Mouse (Mus musculus): ENCODE measurements around the gene Dnase1. TPM values are rescaled to one million over a fixed set of nuclear protein-coding genes. Genes with fewer than 3 reads are reported as not detected.
A peak's percentile ranks its signal among the peaks of the same experiment; 100 is the strongest.
"Not testable (repeated sequence)": the region's sequence is repeated elsewhere in the genome, so short reads cannot be mapped to it uniquely, and the experiment has no call there.

The Dnase1 gene
- total RNA-seq, 2 experiments from 2014 or later = not detected

DNA sequence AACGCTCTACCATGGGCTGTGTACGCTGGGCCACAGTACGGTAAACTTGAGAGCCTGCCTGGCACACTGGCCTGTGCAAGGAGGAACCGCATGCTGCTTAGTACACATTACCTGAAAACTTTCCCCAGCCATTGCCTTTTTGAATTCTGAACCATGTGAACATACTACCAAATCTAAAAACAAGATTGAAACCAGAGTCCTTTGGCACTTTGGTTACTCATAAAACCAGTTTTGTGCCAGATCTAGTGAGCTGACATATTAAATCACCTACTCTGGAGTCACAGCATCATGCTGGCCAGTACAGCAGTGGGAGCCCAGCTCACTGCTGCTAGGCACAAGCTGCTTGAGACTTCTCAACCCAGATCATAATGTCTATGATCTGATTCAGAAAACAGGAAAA lies 4.9 kb downstream of the Dnase1 start:
- no peak for DNase-seq
- intact Hi-C loops (cut with DNase I) = no loop called here

DNA sequence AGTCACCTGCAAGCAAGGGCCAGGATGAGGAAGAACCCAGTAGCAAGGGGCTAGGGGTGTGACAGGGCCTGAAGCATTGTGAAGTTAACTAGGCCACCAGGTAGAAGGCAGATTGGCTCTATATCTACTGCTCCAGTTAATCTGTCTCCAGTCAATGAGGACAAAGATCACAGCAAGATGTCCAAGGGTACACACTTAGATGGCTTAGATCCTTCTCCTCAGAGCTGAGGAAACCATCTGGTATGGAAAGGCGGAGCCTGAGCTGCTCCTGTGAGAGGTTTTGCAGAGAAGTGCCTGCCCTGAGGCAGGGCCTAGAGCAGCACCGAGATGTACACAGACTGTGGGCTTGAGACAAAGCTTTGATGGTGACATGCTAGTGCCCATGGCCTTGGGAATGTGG lies 7.4 kb downstream of the Dnase1 start:
- intact Hi-C loops (cut with DNase I) = no loop called here
- no peak for DNase-seq

DNA sequence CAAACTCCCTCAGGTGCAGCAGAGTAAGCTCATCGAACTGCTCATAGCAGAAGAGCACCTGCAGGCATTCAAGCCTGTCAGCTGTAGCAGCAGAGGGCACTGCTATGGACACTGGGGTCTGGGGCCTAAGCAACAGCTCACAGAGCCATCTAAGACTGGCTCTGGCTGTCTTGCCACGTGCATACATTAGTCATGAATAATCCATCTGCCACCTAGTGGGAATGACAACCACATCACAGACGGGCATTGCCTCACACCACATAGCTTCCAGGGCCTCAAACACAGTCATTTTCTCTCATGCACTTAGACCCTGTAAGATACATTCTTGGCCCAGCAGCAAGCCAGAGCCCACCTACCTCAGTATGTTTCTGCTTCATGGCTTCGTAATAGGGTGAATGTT lies 8.8 kb downstream of the Dnase1 start:
- DNase-seq = no peak
- intact Hi-C loops (cut with DNase I) = loop anchor here (5.0 kb wide), 1 partner anchor 203 kb away; no protein-coding TSS in a partner anchor

DNA sequence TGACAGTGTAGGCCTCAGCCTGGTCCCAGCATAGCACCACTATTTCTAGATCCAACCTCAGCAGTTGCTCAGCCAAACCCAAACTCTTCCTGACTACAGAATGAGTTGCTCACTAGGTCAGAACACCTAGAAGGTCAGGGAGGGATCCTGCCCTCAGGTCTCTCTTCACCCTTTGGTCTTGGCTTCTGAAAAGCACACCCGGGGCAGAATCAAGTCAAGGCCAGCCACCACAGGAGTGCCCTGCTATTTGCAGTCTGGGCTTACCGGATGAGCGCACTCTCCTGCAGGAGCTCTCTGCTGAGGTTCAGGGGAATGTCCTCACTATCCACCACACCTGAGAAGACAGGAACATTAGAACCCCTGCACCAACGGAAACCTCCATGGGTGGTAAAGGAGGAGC lies 15.9 kb downstream of the Dnase1 start:
- no peak for DNase-seq
- intact Hi-C loops (cut with DNase I) = no loop called here

DNA sequence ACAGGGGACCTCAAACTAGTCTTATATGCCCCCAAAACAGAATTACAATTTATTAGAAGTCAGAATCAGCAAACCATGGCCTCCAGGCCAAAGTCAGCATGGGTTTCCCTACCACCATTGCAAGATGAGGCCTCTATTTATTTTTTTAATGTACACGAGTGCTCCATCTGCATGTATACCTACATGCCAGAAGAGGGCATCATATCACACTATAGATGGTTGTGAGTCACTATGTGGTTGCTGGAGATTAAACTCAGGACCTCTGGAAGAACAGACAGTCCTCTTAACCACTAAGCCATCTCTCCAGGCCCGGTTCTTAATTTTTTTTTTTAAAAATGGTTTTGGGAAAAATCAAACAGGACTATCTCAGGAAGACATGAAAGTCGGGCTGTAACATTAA lies 17.1 kb downstream of the Dnase1 start:
- no peak for DNase-seq
- intact Hi-C loops (cut with DNase I) = no loop called here

DNA sequence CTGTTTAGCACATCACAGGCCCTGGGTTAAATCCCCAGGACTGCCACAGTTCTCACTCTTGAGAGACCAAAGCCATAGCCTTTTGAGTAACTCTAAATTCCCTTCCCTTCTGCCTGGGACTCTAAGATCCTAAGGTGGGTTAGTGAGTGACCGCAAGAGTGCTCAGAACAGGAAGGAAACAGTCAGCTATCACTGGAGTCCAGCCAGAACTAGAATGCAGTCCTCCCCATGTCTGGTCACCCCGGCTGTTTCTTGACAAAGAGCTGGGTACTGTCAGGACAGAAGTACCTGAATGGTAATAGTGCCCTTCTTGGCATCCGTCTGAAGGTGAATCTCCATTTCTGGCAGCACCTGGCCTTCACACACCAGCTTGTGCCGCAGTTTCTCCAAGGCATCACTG lies 28.2 kb downstream of the Dnase1 start:
- no peak for DNase-seq
- intact Hi-C loops (cut with DNase I) = no loop called here

DNA sequence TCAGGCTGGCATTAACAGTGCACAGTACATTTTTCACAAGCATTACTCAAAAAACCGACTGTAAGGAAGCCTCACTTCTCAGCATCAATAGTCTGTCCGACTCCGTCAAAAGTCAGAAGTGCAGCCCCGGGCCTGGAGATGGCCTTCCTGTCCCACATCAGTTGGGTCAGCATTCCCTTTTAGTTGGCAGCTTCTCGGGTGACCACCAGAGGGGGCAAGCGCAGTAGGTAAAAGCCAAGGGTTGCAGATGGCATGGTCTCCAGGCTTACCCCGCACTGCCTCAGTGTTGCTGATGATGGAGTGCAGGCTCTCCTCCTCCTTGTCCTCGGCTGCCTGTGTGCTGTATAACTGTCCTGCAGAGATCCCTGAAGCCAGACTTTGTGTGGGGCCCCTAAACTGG lies 31.8 kb downstream of the Dnase1 start:
- intact Hi-C loops (cut with DNase I) = loop anchor here (2.0 kb wide), 1 partner anchor 216 kb away; no protein-coding TSS in a partner anchor
- DNase-seq = peak; percentile 68 to 82

DNA sequence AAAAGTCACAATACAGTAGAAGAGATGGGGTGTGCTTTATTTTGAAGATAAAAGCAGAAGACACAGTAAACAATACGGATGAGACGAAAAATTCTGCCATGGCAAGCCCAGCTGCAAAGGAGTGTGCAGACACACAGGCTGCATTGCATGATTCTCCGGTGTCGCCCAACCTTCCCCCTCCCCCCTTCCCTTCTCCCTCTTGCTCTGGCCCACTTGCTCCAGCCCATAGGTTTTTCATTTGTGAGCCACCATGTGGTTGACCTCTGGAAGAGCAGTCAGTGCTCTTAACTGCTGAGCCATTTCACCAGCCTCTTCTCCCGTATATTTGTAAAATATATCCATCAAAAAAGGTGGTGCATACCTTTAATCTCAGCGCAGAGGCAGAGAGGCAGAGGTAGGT lies 37.6 kb downstream of the Dnase1 start:
- DNase-seq = no peak
- intact Hi-C loops (cut with DNase I) = loop anchor here (2.0 to 10.0 kb wide), 2 partner anchors 139 to 229 kb away; partner anchors contain the start of genes Crebbp and Zfp174

DNA sequence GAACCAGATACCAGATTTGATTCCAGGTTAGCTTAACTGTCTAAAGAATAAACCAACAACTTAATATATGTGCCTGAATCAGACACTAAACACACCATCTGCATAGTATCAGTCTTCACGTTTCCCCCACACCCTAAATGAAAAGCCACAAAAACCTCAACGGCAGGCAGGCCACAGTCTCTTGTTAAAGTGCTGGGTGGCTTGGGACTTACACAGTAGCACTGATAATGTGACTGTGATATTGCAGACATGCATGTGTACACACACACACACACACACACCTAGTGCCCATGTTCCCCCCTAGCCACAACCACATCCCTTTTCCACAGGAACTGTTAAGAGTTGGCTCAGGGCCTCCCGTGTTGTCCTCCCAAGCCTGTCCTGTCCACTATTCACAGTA lies 38.1 kb downstream of the Dnase1 start:
- DNase-seq = no peak
- intact Hi-C loops (cut with DNase I) = loop anchor here (2.0 to 10.0 kb wide), 2 partner anchors 138 to 230 kb away; partner anchors contain the start of genes Crebbp and Zfp174

DNA sequence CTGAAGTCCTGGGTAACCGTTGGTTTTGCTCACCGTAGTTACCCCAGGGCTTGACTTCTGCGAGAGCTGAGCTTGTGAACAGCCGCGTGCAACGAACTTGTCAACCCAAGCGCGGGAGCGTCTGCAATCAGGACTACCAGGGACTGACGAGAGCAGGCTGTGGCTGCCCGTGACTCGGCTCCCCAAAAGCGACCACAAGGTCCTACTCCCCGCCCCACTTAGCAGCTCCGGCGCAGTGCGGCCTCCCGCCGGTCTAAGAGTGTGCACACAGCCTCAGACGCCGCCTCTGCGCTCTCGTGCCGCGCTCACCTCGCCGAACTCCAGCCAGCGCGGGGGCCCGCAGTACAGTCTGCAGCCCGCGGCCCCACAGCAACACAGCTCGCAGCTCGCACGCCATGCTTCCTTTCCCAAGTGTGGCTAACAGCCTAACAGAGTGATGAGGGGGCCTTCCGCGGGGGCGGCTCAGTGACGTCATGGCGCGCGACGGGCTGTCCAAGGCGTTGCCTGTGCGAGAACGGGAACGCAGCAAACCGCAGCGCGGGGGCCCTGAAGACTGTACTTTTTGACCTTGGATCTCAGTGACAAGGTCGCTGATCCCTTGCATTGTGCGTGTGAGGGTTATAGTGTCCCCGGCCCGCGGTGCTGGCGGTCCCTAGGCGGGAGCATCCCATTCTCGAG lies 40.8 kb downstream of the Dnase1 start, which contains the start of gene Trap1:
Gene Trap1 (minus strand): TSS at position 444 of the 678 bp plus-strand sequence.
- peak; percentile 97 for DNase-seq
- intact Hi-C loops (cut with DNase I) = loop anchor here (10.0 kb wide), 1 partner anchor 233 kb away; the partner anchor contains the start of gene Zfp174

DNA sequence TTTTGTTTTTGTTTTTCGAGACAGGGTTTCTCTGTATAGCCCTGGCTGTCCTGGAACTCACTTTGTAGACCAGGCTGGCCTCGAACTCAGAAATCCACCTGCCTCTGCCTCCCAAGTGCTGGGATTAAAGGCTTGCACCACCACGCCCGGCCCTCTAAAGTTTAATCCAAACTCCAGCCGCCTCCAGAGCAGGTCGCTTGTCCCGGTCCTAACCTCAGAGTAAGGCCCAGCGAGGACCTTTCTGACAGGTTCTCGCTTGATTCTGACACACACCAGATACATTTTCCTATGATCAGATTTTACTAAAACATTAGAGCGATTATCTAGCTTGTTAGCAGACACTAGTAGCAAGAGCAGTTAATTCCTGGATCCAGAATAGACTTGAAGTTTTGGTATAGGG lies 41.6 kb downstream of the Dnase1 start:
- intact Hi-C loops (cut with DNase I) = loop anchor here (10.0 kb wide), 1 partner anchor 234 kb away; the partner anchor contains the start of gene Zfp174
- peak in 1 of 2 experiments; percentile 36 for DNase-seq

DNA sequence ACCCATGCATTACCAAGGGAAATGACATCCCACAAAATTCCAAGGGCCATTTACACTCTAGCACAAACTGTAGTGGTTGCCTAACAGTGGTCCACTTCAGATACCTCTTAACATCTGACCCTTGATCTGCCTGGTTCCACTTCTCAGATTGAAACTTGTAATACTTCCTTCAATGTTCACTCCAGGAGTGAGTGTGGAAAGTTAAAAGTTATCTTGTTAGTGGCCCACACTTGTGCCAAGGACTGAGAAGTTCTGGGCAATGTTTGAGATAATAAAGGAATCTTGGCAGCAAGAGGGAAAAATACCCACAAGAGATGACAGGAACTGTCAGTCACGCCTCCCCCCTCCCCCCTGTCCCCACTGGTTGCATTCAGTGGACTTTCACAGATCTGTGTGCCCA lies 42.9 kb downstream of the Dnase1 start:
- DNase-seq = peak; percentile 53 to 57
- intact Hi-C loops (cut with DNase I) = loop anchor here (10.0 kb wide), 1 partner anchor 235 kb away; the partner anchor contains the start of gene Zfp174

DNA sequence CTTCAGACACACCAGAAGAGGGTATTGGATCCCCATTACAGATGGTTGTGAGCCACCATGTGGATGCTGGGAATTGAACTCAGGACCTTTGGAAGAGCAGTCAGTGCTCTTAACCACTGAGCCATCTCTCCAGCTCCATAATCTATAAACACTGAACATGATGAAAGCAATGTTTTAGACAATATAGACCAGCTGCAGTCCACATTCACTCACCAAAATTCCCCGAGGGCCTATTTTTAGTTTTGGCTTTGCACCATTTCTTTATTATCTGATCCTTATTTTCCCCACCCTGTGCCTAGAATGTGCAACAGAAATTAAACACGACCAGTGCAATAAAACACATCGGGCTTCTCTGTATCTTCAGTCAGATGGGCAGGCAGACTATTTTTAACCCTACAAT lies 43.7 kb downstream of the Dnase1 start:
- DNase-seq; intact Hi-C loops (cut with DNase I): not testable (repeated sequence)

DNA sequence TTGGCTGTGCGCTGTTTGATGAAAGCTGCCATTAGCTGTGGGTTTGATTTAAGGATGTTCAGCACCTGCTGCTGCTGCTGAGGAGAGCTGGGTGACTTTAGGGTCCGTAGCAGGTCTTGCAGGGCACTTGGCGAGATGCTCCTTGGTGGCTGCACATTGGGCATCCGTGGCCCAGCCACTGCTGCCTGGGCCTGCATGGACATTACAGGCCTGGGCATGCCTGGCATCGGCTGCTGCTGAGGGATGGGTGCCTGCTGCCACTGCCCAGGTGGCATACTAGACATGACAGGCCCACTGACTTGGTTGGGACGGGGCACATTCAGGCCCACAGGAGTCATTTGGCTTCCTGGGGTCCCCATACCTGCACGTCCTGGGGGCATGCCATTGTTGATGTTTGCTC lies 48.3 kb downstream of the Dnase1 start:
- intact Hi-C loops (cut with DNase I) = no loop called here
- DNase-seq = no peak

DNA sequence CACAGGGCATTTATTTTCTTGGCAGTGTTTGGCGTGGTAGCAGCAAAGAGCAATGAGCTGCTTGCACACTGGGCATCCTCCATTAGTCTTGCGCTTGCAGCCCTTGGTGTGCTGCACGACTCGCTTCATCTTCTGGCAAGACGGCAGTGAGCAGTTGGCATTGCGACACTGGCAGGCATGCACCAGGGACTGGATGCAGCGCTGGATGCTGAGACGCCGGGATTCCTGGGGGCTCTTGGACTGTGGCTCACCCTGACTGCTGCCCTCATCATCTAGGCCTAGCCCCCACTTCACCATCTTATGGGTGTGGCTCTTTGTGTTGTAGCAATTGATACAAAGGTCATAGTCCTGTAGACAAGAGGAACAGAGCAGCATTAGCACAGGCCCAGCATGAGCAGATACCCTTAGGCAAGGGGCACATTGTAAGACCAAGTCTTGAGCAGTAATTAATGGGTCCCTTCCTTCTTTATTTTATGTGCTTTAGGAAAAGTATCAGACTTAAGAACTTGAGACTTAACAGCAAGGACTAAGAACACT lies 49.2 kb downstream of the Dnase1 start:
- intact Hi-C loops (cut with DNase I) = no loop called here
- no peak for DNase-seq

DNA sequence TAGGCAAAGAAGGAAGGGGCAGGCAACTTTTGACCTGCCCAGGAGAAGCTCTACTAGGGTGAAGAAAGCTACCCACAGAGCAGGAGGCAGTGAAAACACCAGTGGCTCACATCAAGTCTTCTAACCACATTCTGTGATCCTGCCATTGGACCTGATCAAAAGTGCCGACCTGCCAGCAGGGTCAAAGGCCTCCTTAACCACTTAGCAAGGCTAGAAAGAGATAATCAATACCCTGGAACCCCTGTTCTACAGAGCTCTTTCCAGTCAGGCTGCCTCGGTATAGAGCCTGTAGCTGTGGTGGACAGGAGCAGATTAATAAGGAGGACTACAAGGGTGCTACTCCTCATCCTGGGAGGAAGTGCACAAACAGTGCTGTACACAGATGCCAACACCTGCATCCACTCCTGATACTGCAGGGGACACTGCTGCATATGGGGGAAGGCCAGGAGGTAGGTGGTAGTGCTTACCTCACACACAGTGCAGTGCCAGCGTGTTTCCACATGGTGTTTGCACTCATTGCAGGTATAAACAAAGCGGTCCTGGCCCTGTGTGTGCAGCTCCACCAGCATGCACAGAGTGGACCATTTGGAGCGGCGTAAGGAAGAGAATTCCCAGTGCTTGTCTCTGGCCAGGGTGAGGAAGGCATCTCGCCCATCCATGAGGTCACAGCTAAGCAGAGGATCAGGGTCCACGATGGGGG lies 50.6 kb downstream of the Dnase1 start:
- intact Hi-C loops (cut with DNase I) = no loop called here
- DNase-seq = no peak

Small RNAs within 50 kb of the gene (microRNA-seq; reads per million reads assigned to microRNA genes)
- gene Gm23413 = 0 reads per million in 2 experiments

Other genes with a start within 250 kb of the Dnase1 start
- gene Olfr15, start 206.1 kb upstream of the Dnase1 start, total RNA-seq (2021) = not detected
- gene Zfp174, start 189.7 kb upstream of the Dnase1 start, total RNA-seq (2021) = 1 to 10 TPM; 1.1 to 1.5 TPM
- 10 to 100 TPM; 56.6 to 58.7 TPM for gene Naa60, start 164.6 kb upstream of the Dnase1 start, total RNA-seq (2021)
- gene Zfp597, start 152.4 kb upstream of the Dnase1 start, total RNA-seq (2021) = 10 to 100 TPM; 11.3 to 12.7 TPM
- gene Gm20695, start 152.3 kb upstream of the Dnase1 start, total RNA-seq (2021) = not detected
- gene 1700037C18Rik, start 128.3 kb upstream of the Dnase1 start, total RNA-seq (2021) = 1 to 10 TPM; 3.6 to 4.6 TPM
- gene Cluap1, start 128.1 kb upstream of the Dnase1 start, total RNA-seq (2021) = 10 to 100 TPM in 1 of 2 experiments, 1 to 10 TPM in 1; 9.4 to 11.3 TPM
- gene Nlrc3, start 60.3 kb upstream of the Dnase1 start, total RNA-seq (2021) = 1 to 10 TPM; 3.0 to 3.1 TPM
- gene Slx4, start 33.2 kb upstream of the Dnase1 start, total RNA-seq (2021) = 10 to 100 TPM; 11.0 to 14.4 TPM
- 100 to 1,000 TPM; 154 to 164 TPM for gene Trap1, start 40.9 kb downstream of the Dnase1 start, total RNA-seq (2021)
- 10 to 100 TPM; 56.3 to 57.2 TPM for gene Crebbp, start 177.1 kb downstream of the Dnase1 start, total RNA-seq (2021)

Data from heart, postnatal 10 days (tissue).